Mouse (Mus musculus) adrenal gland, postnatal 36 days (tissue): ENCODE measurements at regions not wholly inside any gene's neighbourhood (a gene's known extent, or its start where the extent isn't known, plus 50 kb on each side); places are given as distances from the start of the nearest gene placed in this dataset.

ENCODE experiments used
- DNase-seq, 2 experiments: peaks; one replicate each; pipeline ENCODE4 v3.0.0; 2021; ENCODE audit warnings: mixed read lengths in 1 of 2

DNA sequence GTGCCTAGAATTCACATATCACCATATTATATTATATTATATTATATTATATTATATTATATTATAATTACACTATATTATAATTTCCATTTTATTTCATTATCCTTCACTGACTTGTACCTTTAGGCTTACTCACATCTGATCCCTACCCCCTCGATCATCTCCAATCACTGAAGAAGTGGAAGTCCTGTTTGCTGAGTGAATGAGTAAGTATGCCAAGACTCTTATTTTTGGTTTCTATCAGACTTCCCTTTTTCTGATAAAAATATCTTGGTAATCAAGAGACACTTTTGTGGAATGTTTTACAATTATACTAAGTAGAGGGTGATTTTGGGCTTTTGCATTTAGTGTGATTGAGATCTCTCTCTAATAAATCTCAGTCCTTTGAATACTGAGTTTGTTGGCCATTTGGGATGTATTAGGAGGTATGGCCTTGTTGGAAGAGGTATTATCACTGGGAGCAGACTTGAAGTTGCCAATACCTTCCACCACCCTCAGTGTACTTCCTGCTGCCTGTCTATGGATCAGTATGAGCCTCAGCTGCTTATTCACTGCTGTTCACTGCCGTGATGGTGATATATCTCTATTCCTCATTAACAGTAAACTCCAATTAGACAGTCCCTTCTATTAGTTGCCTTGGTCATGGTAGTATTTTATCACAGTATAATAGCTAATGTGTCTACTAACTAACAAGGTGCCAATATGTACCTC lies 665.3 kb downstream of the Adgrl2 start:
- no peak for DNase-seq

DNA sequence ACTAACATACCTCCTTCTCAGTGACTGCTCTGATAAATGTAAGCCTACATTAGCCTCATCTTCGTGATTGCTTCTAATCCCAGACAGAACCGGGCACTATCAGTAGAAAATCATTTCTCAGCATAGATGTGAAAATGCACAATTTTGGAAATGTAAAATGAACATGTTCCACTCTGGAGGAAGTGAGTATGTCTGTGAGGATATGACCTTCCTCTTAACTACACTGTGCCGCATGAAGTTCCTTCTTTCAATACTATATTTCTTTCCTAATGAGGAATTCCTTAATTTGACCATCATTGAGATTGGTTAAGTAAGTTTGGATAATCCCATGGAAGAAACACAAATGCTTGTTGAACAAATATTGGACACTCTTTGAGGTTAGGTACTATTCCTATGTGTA lies 668.5 kb downstream of the Adgrl2 start:
- no peak for DNase-seq

DNA sequence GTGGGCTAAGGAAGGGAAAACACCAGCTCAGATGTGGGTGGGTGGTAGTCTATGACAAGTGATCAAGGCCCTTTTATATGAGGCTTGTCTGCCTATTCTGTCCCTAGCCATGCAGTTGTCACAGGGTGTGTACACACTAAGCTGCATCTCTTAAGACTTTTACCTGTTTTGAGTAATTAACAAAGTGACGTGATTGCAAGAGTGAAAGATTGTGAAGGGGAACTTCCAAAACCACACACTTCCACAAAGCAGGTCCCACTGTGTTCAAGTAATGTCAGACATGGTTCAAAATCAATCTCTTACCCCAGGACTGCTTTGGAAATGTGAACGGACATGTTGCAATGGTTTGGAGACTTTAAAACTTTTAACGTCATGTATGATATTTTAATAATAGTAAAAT lies 674.2 kb downstream of the Adgrl2 start:
- DNase-seq: no peak

DNA sequence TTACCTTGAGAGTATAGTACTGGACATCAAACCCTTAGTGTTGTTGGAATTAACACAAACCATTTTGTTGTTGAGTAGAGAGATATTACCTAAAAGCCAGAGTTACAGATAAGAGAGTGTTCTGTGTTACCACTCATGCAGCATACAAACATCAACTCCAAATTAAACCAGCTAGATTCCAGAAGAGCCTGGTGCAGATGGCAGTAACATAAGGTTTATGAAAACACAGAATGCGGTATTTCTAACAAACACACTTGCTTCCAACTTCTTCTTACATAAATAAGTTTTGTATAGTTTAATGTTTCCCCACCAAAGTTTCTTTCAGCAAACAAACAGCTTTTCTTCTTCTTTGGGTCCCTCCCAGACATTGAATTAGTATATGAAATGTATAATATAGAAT lies 675.1 kb downstream of the Adgrl2 start:
- DNase-seq: no peak

DNA sequence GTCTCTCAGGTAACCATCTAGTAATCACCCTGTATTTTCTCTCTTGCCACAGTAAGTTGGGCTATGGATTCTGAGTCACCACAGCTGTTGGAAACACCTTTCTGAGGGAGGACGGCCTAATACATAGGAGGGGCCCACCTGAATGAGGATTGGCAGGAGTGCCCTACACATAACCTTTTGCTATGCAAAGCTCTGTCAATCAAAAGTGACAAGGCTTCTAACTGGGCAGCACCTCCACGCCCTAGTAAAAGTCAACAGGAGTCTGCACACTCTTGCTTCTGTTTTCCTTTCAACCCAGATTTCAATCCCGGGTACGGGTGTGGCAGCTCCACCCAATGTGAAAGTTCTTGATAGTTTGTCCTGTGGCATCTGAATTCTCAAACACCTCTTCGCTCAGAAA lies 694.8 kb downstream of the Adgrl2 start:
- no peak for DNase-seq

DNA sequence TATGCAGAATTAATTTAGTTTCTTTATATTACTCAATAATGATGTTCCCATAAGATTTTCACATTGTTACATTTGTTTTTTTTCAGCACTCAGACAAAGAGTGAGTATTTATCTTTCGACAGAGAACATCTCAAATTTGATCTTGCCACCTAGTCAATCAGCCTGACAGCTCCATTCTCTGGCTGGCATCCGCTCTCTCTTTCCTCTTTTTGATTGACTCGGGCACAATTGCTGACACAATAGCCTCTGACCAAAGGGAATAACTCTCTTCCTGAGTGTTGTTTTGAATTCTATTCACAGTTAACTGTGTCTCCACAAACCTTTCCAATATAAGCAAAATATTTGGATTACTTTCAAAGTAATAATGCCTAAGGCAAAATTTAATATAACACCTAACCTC lies 711.4 kb downstream of the Adgrl2 start:
- DNase-seq: no peak

DNA sequence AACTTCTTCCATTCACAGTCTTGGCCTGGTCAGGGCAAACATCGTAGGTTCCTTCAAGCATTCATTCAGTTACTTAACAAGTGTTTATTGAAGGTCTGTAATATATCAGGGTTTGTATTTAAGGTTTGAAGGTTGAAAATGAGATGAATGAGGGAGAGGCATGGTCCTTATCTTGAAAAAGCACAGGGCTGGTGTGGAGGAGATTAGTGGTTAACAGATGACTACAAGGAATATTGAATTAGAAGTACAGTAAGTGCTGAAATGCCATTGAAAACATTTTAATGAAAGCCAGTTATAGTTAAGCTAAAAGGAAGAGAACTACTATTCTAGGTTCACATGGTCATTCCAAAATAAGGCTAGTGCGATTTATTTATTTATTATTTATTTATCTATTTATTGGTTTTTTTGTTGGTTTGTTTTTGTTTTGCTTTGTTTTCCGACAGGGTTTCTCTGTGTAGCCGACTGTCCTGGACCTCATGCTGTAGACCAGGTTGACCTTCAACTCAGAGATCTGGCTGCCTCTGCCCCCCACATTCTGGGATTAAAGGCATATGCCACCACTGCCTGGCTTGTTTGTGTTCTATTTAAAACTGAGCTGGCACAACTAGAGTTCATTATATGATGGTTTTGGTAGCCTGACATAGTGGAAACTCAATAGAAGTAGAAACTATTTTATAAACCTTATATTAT lies 718.1 kb downstream of the Adgrl2 start:
- DNase-seq: no peak

DNA sequence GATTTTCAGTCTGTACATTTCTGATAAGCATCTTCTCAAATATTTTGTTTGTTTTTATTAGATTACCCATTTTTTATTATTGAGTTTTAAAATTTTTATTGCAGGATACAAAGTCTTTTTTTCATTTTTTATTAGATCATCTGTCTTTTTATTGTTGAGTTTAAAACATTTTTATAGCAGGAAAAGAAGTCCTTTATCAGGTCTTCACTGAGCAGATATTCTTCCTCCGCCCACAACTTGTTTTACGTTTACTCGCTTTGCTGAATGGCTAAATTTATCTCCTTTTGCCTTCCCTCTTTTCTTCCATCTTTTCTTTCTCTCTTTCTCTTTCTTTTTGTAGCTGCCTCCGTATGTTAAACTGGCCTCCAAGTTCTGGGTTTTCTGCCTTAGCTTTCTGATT lies 721.5 kb downstream of the Adgrl2 start:
- no peak for DNase-seq

DNA sequence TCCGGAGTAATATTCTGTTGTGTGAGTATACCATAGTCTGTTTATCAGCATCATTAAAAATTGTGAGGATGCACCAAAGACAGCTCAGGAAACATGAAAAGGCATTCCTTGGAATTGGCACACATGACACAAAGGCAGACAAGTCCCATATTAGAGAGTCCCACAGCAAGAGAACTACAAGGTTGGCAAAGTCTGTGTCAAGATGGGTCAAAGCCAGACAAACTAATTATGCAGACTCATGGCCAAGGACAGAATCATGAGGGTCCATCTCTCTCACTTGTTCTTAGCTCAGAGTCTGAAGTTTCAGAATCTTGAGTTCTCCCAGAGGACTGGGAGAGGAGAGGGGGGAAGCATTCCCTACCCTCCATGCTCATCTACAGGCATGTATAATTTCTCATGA lies 731.1 kb downstream of the Adgrl2 start:
- DNase-seq: no peak

DNA sequence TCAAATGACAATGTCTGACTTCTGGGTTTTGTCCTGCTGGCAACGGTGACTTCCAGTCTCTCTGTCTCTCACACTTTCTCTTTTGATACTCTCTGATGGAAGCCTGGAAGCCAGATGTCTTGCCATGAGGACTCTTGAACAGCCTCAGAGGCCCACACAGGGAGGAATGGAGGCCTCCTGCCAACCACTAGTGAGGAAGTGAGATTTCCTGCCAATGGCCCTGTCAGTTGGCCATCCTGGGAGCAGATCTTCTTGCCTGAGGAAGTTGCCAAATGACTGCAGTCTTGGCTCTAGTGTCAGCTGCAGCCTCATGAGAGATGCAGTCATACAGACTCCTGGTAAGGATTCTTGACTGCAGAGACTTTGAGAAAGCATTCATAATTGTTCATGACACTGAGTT lies 741.7 kb downstream of the Adgrl2 start:
- peak; percentile 13 to 33 for DNase-seq

DNA sequence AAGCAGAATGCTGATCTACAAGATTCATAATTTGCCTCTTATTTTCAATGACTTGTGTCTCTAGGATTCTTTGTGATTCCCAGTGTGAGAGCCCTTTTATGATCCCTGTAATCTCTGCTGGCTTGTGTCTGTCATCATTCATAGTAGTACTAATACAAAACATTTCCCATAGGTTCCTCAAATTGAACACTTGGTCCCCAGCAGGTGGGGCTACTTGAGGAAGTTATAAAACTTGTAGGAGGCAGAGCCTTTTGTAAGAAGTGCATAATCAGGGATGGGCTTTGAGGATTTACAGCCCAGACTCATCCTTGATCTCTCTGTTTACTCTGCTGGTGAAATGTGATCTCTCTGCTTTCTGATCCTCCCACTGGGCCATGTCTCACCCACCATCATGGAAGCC lies 743.6 kb downstream of the Adgrl2 start:
- DNase-seq: no peak

DNA sequence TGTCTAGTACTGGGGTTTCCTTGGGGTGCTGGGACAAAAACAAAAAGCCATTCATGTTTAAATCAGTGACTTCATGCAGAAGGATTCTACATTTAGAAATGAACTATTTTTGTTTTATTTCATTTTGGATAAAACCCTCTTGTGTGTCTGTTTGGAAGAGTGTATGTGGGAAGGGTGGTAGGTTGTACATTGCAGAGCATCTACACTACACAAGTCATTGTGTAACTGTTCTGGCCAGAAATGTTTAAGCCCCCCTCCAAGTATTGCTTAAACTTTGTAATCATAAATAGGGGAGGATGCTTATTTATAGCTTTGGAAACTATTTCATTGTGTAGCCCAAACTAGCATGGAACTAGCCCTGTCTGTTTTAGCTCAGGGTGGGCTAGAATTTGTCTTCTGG lies 752.3 kb downstream of the Adgrl2 start:
- DNase-seq: no peak

DNA sequence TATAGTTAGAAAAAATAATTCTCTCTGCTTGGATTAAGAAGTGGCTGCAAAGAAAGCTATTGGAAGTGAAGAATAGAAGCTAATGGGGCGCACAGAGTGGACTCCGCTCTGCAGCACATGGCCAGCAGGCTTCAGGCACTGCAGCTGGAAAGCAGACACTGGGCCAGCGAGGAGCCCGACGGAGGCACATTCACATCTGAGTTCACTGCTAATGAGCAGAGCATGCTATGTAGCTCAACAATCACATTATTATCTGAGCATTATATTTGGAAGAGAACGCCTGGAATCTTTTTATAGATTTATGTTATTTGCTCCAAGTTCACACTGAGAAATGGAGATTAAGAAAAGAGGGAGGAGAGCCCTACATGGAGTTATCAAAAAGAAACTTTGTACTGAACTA lies 752.8 kb downstream of the Adgrl2 start:
- DNase-seq: no peak

DNA sequence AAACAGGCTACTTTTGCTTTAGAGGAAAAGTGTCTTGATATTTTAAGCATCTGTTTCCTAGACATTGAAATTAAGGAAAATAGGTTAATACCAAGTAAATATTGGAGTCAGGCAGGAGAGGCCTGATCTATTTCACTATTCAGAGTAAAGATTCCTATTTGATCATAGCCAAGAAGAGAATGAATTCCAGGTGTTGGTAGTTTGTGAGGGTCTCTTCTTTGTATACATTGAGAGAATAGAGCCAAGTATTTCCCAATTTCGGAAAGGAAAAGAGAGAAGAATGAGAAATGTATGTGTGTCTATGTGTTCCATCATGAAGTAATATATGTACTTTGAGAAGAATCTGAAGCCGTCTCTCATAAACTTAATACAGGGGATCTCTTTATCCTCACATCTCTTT lies 756.7 kb downstream of the Adgrl2 start:
- DNase-seq: no peak

DNA sequence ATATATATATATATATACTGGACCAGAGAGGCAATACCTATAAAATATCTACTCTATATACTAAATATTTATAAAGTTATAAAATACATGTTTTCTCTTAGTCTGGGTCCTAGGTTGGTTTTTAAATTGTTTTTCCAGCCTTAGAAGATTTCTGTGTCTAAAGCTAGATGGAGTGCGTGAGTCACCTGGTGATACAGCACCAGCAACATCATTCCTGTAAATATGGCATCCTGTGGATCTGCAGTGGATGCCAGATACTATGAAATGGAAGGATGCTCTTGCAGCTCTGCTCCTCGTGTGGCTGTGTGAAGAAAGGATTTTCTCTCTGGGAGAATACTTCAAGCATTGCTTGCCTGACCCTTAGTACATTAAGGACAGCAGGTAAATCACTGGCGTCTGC lies 761.2 kb downstream of the Adgrl2 start:
- no peak for DNase-seq

DNA sequence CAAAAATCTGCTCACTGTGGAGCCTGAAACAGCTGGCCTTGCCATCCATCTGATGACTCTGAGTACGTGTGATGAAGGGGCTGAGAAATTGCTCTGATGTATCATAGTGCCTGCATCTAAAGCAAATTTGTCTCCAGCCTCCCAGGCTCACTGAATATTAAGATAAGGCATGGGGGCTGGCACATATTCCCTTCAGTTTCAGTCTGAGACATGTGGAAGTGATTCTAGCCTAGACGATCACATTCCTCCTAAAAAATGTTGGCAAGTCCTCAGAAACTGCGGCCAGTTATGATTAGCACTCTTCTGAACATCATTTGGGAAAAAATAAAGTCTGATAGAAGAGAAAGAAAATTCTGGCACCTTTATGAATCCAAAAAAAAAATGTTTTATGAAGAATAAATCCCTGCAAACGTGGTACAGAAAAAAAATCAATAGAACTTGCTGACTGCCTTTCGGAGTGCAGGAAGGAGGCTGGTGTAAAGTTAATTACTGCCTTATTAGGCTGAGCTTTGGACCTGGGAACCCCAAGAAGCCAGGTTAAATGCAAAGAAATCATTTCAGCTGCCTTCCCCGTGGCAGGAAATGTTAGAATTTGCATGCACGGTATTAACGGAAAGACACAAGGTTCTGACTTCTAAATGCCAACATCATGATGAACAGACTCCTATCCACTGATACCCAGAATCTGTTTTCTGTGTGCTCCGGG lies 762.2 kb downstream of the Adgrl2 start:
- no peak for DNase-seq

DNA sequence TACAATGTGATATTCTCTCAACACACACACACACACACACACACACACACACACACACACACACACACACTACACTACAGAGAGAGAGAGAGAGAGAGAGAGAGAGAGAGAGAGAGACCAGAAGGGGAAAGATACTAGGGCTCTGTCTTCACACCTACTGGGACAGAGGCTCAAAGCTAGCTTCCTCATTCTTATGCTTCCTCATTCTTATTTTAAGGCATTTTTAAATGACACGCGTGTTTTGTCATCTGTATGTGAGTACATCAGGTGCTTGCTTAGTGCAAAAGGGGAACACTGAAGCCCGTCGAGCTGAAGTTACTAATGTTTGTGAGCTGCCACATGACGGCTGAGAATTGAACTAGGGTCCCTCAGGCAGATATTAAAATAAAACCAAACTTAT lies 769.5 kb downstream of the Adgrl2 start:
- no peak for DNase-seq

DNA sequence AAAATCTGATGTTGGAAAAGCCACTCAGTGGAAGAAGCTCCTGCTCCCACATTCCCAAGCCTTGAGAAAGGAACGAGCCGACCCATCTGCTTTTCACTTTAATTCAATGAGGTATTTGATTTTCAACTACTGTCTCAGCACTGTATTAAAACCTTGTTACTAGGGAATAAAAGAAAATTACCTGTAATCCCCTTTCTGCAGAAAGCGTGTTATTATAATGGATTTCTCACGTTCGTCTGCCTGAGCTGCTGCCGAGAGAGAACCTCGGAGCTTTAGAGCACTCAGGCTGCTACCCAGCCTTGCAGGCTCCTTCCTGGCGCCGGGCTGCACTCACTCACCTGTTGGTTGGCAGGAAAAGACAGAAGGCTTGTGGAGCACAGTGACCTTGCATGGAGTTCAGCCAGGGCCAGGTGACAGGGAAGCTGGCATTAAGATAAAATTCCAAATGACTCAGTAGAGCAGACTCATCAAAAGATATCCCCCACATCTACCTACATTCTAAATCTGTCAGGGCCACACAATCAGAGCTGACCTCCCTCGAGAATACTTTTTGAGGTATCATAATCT lies 770.2 kb downstream of the Adgrl2 start:
- no peak for DNase-seq

DNA sequence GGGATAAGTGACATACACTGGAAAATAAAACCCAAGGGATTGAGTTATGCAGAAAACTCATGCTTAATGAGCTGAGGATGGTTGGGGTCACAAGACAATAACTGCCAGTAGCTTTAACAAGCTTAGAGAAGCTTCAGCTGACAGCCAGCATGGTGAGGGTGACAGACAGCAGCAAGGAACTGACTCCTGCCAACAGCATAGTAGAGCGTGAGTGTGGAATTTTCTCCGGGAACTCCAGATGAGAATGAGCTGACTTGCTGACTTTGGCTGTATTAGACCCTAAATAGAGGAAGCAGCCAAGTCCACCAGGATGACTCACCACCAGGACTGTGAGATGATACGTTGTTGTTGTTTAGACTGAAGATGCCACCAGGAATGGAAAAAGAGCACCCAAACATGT lies 788.2 kb downstream of the Adgrl2 start:
- no peak for DNase-seq

DNA sequence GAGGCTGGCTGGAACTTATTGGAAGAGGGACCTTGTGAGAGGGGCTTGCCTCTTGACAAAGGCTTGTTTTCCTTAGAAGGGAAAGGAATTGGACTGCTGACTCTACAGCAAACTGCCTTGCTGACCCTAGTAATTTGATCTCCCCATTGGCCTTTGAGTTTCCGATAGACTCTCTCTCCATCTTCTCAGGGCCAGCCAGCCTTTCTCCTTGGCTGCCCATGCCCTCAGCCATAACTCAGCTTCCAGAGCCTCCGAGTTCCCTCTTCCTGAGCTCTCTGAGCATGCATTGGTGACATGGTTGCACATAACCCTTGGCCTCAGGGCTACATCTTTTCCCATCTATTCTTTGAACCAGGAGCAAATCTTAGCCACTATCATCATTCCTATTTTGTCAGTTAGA lies 803.7 kb downstream of the Adgrl2 start:
- DNase-seq: no peak

DNA sequence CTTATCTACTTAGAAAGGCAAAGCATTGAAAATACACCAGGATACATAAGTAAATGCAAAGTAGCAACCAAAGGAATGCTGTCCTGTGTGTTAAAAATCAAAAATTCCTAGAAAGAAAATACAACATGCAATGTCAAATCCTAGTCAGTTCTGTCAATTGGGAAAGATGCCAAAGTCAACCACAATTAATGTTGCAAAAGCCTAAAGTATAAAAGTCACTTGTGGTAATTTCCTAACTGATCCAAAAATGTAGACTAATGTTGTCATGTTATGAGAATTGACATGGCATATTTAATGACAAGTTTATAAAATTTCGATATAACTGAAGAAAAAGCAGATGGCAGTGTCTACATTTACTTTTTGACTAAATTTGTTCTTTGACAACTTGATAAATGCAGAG lies 822.8 kb downstream of the Adgrl2 start:
- no peak for DNase-seq

DNA sequence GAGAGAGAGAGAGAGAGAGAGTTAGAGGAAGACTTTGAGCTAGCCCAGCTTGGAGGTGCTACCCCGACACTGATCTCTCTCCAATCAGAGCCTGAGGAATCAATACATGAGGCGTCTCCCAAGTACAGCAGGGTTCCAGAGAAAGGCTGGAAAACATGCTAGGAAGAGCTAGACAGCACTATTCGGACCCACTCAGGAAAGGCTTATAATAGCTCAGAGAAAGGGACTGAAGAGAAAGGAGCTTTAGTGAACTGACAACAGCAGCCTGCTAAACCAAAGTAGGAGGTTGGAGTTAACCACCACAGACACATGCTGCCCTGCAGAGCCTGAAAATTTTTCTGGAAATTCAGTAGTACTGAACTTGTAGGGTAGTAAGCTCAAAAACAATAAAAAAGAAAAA lies 831.3 kb downstream of the Adgrl2 start:
- DNase-seq: no peak

DNA sequence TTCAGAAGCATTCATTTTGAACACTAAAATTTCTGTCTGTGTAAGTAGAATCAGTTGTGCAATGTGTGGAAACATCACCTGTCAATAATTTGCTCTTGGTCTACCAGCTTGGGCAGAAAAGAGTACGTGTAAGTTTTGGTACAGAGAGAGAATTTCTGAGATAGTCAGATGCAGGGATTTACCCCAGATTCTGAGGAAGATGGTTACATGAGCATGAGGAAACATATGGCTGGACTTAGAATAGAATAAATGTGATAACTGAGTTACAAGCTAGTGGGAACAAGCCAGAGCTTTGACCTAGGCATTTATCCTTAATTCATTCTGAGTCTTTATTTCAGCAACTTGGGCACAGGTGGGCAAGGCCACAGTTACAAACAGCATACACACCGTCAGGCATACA lies 831.8 kb downstream of the Adgrl2 start:
- DNase-seq: no peak
